Mouse (Mus musculus) right cerebral cortex, postnatal 4 days (tissue): ENCODE data around the gene Gm20388.
"Not testable (repeated sequence)": the region's sequence is repeated elsewhere in the genome, so short reads cannot be mapped to it uniquely, and the experiment has no call there.

Experiments
- DNase-seq: peaks from one replicate; pipeline ENCODE4 v3.0.0-alpha.2; 2022

Gene Gm20388

DNA sequence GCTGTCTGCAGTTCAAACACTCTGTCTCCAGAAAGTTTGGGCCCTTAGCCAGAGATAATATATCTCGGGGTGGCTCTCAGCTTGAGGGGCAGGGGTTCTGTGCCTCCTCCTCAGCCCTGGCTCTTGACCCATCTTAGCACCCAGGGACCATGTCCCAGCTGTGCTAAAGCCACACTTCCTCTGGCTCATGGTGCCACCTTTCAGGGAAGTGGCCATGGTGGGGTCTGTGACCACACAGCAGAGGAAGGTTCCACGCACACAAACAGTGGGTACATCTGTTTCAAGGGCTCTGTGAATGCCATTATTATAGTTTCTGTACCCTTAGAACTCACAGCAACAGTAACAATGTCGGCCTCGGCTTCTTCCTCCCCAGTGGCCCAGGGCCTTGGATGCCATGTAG, 873.1 kb downstream of the Gm20388 start:
- DNase-seq, result no peak

DNA sequence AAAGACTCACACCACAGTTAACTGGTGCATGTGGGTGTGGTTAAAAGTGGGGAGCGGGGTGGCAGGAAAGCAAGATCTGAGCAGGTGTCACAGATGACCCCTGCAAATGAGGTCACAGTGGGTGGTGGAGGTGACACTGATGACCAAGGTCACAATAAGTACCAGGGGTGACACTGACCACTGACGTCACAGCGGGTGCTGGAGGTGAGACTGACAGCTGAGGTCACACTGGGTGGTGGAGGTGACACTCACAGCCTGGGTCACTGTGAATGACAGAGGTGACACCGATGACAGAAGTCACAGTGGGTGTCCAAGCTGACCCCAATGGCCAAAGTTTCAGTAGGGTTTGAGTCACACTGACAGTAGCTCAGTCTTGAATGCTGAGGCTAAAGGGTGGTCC, 876.1 kb downstream of the Gm20388 start:
- DNase-seq, result no peak

- no peak for DNase-seq
These were observed 877.0 kb downstream of the Gm20388 start for GRCm38 (mm10) chr8:120787631-120788030.

GRCm38 (mm10) chr8:120792710-120793109, 882.1 kb downstream of the Gm20388 start:
- no peak for DNase-seq

- peak; percentile 87 for DNase-seq
These were observed 885.4 kb downstream of the Gm20388 start for GRCm38 (mm10) chr8:120795944-120796635.

DNA sequence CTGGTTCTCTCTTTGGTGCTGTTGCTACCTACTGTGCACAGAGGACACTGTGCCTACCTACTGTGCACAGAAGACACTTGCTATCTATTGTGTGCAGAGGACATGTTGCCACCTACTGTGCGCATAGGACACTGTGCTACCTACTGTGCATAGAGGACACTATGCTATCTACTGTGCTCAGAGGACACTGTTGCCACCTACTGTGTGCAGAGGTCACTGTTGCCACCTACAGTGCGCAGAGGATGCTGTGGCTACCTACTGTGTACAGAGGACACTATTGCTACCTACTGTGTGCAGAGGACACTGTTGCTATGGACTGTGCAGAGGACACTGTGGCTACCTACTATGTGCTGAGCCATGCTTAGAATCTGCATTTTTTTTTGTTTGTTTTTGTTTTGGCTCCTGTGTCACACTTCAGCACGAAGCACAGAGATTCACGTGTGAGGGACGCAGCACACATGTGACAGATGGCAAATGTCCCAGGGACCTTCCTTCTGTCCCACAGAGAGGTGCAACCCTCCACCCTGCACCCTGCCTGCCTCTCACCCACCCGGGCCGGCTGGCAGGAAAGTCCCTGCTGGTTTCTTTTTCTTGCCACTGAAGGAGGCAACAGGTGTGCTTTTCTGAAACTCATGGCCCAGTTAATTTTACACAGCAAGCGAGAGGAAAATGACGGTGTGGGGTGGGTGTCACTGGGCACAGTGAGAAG, 886.5 kb downstream of the Gm20388 start:
- DNase-seq, result no peak

DNA sequence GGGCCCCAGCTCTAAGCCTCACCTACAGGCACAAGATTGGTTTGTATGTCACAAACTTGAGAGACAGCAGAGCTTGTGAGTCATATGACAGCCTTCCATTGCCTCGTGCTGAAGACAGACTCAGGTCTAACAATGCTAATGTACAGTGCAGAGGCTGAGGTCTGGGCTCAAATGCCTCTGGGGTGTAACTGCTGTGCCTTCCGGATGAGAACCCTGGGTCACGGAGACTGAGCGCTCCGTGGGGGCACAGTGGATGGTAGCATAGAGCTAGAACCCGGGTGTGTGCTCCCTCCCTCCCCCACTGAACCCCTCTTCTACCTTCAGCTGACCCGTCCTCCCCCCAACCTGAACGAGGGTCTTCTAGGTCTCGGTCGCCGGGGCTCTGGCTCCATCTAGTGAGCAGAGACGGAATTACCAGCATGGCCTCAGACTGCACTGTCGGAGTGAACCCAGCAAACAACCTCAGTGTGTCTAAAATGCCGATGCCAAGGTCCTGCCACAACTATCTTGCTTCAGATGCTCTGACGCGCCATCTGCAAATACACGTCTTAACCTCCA, 889.7 kb downstream of the Gm20388 start:
- peak; percentile 79 for DNase-seq

- not testable (repeated sequence) for DNase-seq
These were observed 893.2 kb downstream of the Gm20388 start for GRCm38 (mm10) chr8:120803661-120804375.

DNA sequence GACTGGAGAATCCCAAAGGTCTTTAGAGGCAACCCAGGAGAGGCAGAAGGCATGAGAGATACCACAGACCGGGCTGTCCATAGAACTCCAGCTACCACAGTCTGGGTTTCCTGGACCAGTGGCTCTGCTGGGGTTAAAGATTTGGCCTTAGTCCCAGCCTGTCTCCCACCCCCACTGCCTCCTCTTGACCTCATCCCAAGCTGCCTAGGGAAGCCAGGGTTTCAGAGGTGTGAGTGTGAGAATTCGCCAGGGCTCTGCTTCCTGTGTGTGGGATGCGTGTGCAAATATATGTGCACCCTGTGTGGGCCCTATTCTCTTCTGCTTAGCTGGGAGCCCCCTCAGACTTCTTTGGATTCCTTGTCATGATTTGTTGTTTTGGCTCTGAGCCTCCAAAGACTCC, 894.1 kb downstream of the Gm20388 start:
- no peak for DNase-seq

DNA sequence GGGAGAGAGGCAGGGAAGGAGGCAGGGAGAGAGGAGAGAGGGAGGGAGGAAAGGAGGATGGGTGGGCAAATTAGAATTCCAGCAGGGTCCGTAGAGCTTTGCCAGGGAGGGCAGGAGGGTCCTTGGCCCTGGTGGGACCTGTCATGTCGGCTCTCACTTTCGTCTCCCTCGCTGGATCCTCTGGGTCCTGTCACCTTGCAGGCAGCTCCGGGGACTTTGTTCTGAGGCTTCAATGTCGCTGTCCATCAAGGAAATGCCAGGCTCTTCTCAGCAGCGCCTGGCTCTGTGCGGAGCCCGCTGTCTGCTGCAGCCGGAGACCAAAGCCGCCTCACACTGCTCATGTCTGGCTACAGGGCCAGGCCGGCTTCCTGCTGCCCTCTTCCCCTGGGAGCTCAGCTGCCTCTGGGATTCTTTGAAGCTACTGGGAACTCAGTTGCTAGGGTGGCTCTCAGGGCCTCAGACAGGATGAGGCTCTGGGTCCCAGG, 896.2 kb downstream of the Gm20388 start:
- DNase-seq, result no peak

GRCm38 (mm10) chr8:120807719-120808118, 897.1 kb downstream of the Gm20388 start:
- no peak for DNase-seq

GRCm38 (mm10) chr8:120809050-120809449, 898.4 kb downstream of the Gm20388 start:
- DNase-seq, result no peak

DNA sequence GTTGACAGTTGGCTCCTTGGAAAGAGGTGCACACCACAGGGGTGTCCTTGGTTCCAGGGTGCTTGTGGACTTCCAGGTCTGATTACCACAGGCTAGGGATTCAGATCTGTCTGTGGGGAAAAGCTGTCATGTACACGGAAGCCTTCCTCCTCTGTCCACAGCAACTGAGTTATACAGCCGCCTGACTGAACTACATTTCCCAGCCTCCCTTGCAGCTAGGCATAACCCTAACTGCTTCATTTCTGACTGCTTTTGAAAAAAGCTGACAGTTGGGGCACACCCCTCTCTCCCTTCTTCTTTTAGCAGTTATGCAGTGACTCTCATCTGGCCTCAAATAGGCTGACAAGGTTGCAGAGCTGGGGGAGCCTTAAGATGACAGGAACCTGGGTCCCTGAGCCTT, 901.3 kb downstream of the Gm20388 start:
- DNase-seq, result no peak

DNA sequence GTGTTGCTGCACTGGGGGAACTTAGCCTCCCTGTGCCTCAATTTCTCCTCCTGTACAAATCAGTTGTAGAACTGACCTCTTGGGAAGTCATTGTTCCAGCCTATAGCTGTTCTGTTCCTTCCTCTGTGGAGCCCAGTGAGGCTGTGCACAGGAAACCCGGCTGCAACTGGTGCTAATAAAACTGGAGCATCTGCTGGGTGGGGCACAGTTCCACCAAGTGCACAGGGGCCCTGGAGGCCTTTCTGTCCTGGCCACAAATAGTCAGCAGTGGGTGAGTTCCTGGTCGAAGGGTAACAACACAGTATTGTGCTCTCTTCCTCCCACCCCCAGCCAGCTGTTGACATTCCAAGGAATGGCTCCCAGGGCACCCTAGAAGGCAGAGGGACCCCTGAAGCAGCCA, 902.4 kb downstream of the Gm20388 start:
- no peak for DNase-seq

DNA sequence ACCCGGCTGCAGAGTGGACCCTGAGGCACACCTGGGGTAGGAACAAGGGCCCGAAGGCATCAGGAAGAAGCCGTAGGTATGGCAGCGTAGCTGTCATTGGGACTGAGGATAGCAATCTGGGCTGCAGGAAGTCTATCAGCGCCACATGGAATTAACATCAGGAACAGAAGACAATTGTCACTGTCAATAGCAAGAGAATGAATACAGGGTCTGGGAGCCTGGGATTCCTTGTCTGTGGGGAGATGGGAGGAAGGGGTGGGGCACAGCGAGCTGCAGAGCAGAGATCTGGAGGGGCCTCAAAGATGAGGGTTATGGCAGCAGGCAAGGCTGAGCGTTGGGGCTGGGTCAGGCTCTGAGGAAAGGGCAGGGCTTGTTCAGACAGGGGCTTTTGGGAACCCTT, 903.2 kb downstream of the Gm20388 start:
- no peak for DNase-seq

DNA sequence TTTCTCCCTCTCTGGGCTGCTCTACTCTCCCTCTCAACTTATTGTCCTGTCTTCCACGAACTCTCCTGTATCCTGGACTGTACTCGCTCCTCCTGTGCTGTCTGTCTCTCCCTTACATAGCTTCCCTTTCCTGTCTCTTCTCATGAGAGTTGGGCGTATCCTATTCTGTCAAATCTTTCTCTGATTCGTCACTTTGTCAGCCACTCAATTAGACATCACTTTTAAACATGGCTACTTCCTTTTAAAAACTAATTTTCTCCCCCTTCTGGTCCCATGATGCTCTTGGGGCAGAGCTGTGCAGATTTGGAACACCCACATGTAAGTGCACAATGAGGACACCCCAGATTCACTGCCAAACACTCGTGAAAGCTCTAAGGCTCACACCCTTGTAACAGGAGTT, 905.7 kb downstream of the Gm20388 start:
- DNase-seq, result no peak

DNA sequence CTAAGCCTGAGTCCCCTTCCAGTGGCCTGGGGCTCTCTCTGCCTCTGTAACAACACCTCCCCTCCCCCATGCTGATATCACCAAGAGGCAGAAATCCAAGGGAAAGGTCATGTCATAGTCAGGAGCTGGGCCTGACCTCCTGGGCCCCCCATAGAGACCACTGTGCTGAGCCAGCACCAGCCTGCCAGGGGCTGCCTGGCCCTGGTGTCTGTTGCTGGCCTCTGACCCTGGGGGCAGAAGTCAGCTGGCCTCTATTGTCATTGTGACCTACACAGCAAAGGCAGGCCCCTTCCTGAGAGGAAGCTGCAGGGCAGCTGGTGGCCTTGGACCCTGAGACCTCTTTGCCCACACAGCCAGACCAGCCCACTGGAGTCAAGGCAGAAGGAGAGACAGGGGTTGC, 909.3 kb downstream of the Gm20388 start:
- no peak for DNase-seq

DNA sequence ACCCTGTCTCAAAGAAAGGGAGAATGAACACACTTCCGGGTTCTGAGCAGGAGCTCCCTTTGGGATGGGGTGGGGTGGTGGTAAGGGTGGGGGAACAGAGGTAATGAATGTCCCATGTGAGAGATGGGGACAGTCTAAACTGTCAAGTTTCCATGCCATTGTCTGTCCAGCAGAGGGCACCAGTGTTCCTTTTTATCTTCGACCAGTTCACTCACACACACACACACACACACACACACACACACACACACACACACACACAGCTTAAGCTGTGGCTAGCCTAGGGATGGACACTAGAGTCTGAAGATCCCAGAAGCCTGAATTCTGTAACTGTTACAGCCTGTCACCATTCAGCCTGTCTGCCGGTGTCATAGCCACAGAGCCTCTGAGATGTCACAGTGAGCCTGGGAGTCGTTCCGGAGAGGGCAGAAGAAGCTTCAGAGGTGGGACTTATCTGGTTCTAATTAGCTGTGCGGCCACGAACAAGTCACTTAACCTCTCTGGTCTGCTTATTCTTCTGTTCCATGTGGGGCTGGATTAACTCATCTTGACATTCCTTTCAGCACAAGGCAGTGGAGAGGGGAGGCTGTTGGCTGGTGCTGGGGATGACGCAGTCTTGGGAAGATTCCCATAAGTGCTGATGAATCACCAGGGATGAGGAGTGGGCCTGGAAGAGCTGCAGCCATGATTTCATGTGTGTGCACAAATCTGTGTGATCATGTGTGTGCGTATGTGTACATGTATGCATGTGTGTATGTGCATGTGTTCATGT, 910.9 kb downstream of the Gm20388 start:
- DNase-seq, result peak; percentile 77

DNA sequence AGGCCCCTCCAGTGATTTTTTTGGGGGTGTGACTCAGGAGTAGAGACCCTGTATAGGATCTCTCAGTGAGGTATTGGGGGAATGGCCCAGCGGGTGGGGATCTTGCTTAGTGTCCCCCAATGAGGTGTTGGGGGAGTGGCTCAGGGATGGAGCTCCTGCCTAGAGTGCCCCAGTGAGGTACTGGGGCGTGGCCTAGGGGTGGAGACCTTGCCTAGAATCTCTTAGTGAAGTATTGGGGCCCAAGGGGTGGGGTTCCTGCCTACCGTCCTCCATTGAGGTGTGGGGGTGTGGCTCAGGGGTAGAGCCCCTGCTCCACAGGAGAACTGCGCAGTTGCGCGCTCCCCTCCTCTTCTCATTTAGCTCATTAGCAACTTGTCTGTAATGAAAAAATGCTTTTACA, 912.7 kb downstream of the Gm20388 start:
- DNase-seq, result no peak

GRCm38 (mm10) chr8:120823887-120824286, 913.2 kb downstream of the Gm20388 start:
- no peak for DNase-seq

DNA sequence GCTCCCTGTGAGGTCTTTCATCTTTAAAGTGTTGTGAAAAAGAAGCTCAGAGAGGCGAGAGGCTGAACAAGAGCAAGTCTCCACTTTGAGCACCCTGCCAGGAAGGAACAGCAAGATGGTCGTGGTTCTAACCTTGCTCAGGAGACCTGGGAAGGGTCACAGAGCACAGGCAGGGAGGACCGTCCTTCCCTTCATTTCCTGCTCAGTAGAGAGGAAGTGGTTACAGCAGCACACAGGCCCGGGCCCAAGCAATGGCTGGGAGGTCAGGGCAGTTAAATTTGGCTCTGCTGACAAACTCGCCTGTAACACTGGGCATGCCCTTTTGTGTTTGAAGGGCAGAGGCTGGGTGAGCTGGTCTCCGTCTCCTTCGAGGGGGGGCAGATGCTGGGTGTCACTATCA, 914.0 kb downstream of the Gm20388 start:
- DNase-seq, result no peak

DNA sequence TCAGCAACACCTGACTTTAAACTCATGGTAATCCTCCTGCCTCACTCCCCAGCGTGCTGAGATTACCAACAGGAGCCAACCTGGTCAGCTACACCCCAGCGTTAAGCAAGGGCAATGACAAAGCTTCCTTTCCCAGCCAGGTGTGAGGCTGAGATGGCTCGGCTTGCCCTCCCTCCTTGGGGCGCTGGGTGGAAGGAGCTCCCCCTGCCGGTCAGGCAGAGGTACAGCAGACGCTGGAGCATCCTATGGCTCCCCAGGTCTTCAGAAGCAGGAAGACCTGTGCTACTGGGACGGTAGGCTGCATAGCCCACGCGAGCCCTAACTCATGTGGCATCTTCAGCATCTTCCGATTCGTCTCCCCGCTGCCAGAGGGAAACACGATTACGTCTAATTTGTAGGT, 917.6 kb downstream of the Gm20388 start:
- DNase-seq, result peak; percentile 10

DNA sequence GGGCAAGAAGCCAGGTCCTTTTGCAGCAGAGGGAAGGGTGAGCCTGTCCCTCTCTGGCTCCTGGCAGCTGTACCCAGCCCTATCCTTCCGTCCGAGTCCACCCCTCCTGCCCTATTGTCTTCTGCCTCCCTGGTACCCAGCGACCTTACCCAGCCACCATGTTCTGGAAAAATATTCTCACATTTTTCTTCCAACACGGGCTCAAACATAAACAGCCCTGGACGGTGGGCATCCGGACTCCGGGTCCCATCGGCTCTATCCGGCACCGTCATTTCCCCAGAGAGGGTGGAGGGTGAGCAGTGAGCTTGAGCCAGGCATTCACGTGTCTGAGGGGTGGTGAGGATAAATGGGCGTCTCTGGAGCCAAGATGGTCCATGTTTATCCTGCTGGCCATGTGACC, 920.0 kb downstream of the Gm20388 start:
- DNase-seq, result no peak
